Mouse (Mus musculus) CH12.LX (cell line): ENCODE results near the gene Sgtb. TPM values are rescaled to one million over a fixed set of nuclear protein-coding genes. Genes with fewer than 3 reads are reported as not detected.

Source experiments
- DNase-seq: peaks from one replicate; pipeline ENCODE4 v3.0.0-alpha.2; 2013; ENCODE audit errors: extremely low read depth
- H3K27ac ChIP-seq: 2 replicates; pipeline ENCODE4 v1.5.1; 2012; ENCODE audit warnings: low read depth, mild to moderate bottlenecking, control low read depth, moderate library complexity; ENCODE audit not compliant: insufficient read depth
- H3K27me3 ChIP-seq: replicated peaks from 2 replicates; pipeline ENCODE3; 2012; ENCODE audit warnings: inconsistent platforms
- H3K36me3 ChIP-seq, 2 experiments: replicated peaks in 1 of 2; 2 replicates each; pipeline versions ENCODE3 to v1.6.1; 2012; ENCODE audit warnings: inconsistent platforms in 1 of 2, low read length in 1 of 2, mild to moderate bottlenecking in 1 of 2, mixed read lengths in 1 of 2, moderate library complexity in 1 of 2; ENCODE audit not compliant: control insufficient read depth in 1 of 2, insufficient read depth in 1 of 2
- H3K4me1 ChIP-seq, 2 experiments: 2 replicates each; pipeline ENCODE4 v1.6.1; 2012; ENCODE audit warnings: inconsistent platforms in 1 of 2, moderate library complexity in 1 of 2; ENCODE audit not compliant: insufficient read depth in 2 of 2, control insufficient read depth in 1 of 2
- H3K4me2 ChIP-seq: 2 replicates; pipeline ENCODE4 v1.6.1; 2012; ENCODE audit warnings: low read depth, mild to moderate bottlenecking, control low read depth; ENCODE audit not compliant: poor library complexity, insufficient read depth, severe bottlenecking
- H3K4me3 ChIP-seq, 3 experiments: fragments of 150-350 bp in 1 of 3; sonication (generic) in 1 of 3; replicated peaks in 1 of 3; 2 replicates each; pipeline versions ENCODE3 to v1.5.1; 2011 to 2012; ENCODE audit warnings: low read depth in 2 of 3, low read length in 2 of 3, mild to moderate bottlenecking in 2 of 3, moderate library complexity in 2 of 3, control low read depth in 1 of 3, improper control_type of control experiment in 1 of 3, inconsistent platforms in 1 of 3, mixed read lengths in 1 of 3; ENCODE audit not compliant: poor library complexity in 1 of 3
- H3K79me2 ChIP-seq: replicated peaks from 2 replicates; pipeline ENCODE4 v1.6.1; 2012; ENCODE audit warnings: mild to moderate bottlenecking, moderate library complexity; ENCODE audit not compliant: control insufficient read depth, poor library complexity, insufficient read depth, severe bottlenecking; ENCODE audit errors: extremely low read depth
- H3K9ac ChIP-seq: 2 replicates; pipeline ENCODE4 v1.6.1; 2012; ENCODE audit warnings: low read depth, mild to moderate bottlenecking, control low read depth, moderate library complexity; ENCODE audit not compliant: insufficient read depth
- H3K9me3 ChIP-seq: replicated peaks from 2 replicates; pipeline ENCODE3; 2012; ENCODE audit warnings: low read length, inconsistent platforms, mixed read lengths
- BHLHE40 ChIP-seq: IDR thresholded peaks from 2 replicates; pipeline ENCODE4 v1.6.1; 2011; ENCODE audit warnings: mild to moderate bottlenecking, low read depth, low read length, improper control_type of control experiment
- CHD1 ChIP-seq: IDR thresholded peaks from 2 replicates; pipeline ENCODE4 v1.6.1; 2012; ENCODE audit warnings: low read depth, low read length, improper control_type of control experiment, inconsistent platforms
- CHD2 ChIP-seq: IDR thresholded peaks from 2 replicates; pipeline ENCODE4 v1.6.1; 2011; ENCODE audit warnings: low read length, improper control_type of control experiment
- CTCF ChIP-seq, 2 experiments: IDR thresholded peaks in 1 of 2; conservative IDR thresholded peaks in 1 of 2; 2 replicates each; pipeline ENCODE4 v1.5.1; 2011 to 2012; ENCODE audit warnings: low read depth in 2 of 2, low read length in 2 of 2, improper control_type of control experiment in 1 of 2, inconsistent platforms in 1 of 2, mild to moderate bottlenecking in 1 of 2, moderate library complexity in 1 of 2
- E2F4 ChIP-seq: IDR thresholded peaks from 2 replicates; pipeline ENCODE4 v1.6.1; 2011; ENCODE audit warnings: low read depth, low read length, improper control_type of control experiment; ENCODE audit not compliant: insufficient replicate concordance
- ELF1 ChIP-seq: IDR thresholded peaks from 2 replicates; pipeline ENCODE4 v1.6.1; 2014; ENCODE audit warnings: low read depth, mild to moderate bottlenecking, inconsistent platforms, low read length, improper control_type of control experiment
- EP300 ChIP-seq: IDR thresholded peaks from 2 replicates; pipeline ENCODE4 v1.6.1; 2011; ENCODE audit warnings: low read length, improper control_type of control experiment
- GABPA ChIP-seq: IDR thresholded peaks from 2 replicates; pipeline ENCODE4 v1.6.1; 2012; ENCODE audit warnings: low read depth, low read length, improper control_type of control experiment, inconsistent platforms; ENCODE audit not compliant: insufficient replicate concordance
- IRF4 ChIP-seq: IDR thresholded peaks from 2 replicates; pipeline ENCODE4 v1.6.1; 2014; ENCODE audit warnings: low read depth, mild to moderate bottlenecking, inconsistent platforms, low read length, improper control_type of control experiment
- JUN ChIP-seq: IDR thresholded peaks from 2 replicates; pipeline ENCODE4 v1.6.1; 2011; ENCODE audit warnings: low read depth, mild to moderate bottlenecking, low read length, improper control_type of control experiment, moderate library complexity; ENCODE audit not compliant: insufficient read depth
- JUND ChIP-seq: conservative IDR thresholded peaks from 2 replicates; pipeline ENCODE4 v1.6.1; 2011; ENCODE audit warnings: low read depth, low read length, improper control_type of control experiment
- MAFK ChIP-seq: IDR thresholded peaks from 2 replicates; pipeline ENCODE4 v1.6.1; 2011; ENCODE audit warnings: low read length, improper control_type of control experiment; ENCODE audit not compliant: insufficient replicate concordance
- MAX ChIP-seq: IDR thresholded peaks from 2 replicates; pipeline ENCODE4 v1.6.1; 2011; ENCODE audit warnings: low read length, improper control_type of control experiment
- MAZ ChIP-seq: IDR thresholded peaks from 2 replicates; pipeline ENCODE4 v1.6.1; 2012; ENCODE audit warnings: low read depth, mild to moderate bottlenecking, inconsistent platforms, low read length, improper control_type of control experiment, moderate library complexity
- MEF2A ChIP-seq: IDR thresholded peaks from 2 replicates; pipeline ENCODE4 v1.6.1; 2014; ENCODE audit warnings: low read depth, mild to moderate bottlenecking, inconsistent platforms, low read length, improper control_type of control experiment, borderline replicate concordance
- MXI1 ChIP-seq: IDR thresholded peaks from 2 replicates; pipeline ENCODE4 v1.6.1; 2011; ENCODE audit warnings: mild to moderate bottlenecking, low read depth, low read length, improper control_type of control experiment
- MYC ChIP-seq: IDR thresholded peaks from 2 replicates; pipeline ENCODE4 v1.6.1; 2011; ENCODE audit warnings: low read depth, mild to moderate bottlenecking, improper control_type of control experiment, low read length
- NELFE ChIP-seq: IDR thresholded peaks from 2 replicates; pipeline ENCODE4 v1.6.1; 2011; ENCODE audit warnings: low read depth, low read length, improper control_type of control experiment
- NRF1 ChIP-seq: IDR thresholded peaks from 2 replicates; pipeline ENCODE4 v1.6.1; 2014; ENCODE audit warnings: low read depth, mild to moderate bottlenecking, inconsistent platforms, low read length, improper control_type of control experiment, moderate library complexity
- PAX5 ChIP-seq: IDR thresholded peaks from 2 replicates; pipeline ENCODE4 v1.6.1; 2012; ENCODE audit warnings: low read length, inconsistent platforms, mixed read lengths
- POLR2A ChIP-seq: IDR thresholded peaks from 2 replicates; pipeline ENCODE4 v1.6.1; 2011; ENCODE audit warnings: low read depth, mild to moderate bottlenecking, improper control_type of control experiment, low read length
- POLR2AphosphoS2 ChIP-seq: IDR thresholded peaks from 2 replicates; pipeline ENCODE4 v1.6.1; 2011; ENCODE audit warnings: low read depth, low read length, improper control_type of control experiment
- RAD21 ChIP-seq: IDR thresholded peaks from 2 replicates; pipeline ENCODE4 v1.6.1; 2011; ENCODE audit warnings: low read depth, mild to moderate bottlenecking, low read length, improper control_type of control experiment, moderate library complexity
- RCOR1 ChIP-seq: conservative IDR thresholded peaks from 2 replicates; pipeline ENCODE4 v1.6.1; 2012; ENCODE audit warnings: low read depth, mild to moderate bottlenecking, inconsistent platforms, low read length, improper control_type of control experiment
- SIN3A ChIP-seq: IDR thresholded peaks from 2 replicates; pipeline ENCODE4 v1.6.1; 2012; ENCODE audit warnings: low read length, improper control_type of control experiment, inconsistent platforms
- SMC3 ChIP-seq: IDR thresholded peaks from 2 replicates; pipeline ENCODE4 v1.6.1; 2011; ENCODE audit warnings: low read depth, low read length, improper control_type of control experiment
- TBP ChIP-seq: conservative IDR thresholded peaks from 2 replicates; pipeline ENCODE4 v1.6.1; 2011; ENCODE audit warnings: low read depth, low read length, improper control_type of control experiment
- TCF12 ChIP-seq: IDR thresholded peaks from 2 replicates; pipeline ENCODE4 v1.6.1; 2014; ENCODE audit warnings: low read depth, mild to moderate bottlenecking, inconsistent platforms, low read length, improper control_type of control experiment
- UBTF ChIP-seq: IDR thresholded peaks from 2 replicates; pipeline ENCODE4 v1.6.1; 2012; ENCODE audit warnings: low read depth, mild to moderate bottlenecking, inconsistent platforms, low read length, improper control_type of control experiment, moderate library complexity
- USF1 ChIP-seq: IDR thresholded peaks from 2 replicates; pipeline ENCODE4 v1.6.1; 2014; ENCODE audit warnings: low read depth, mild to moderate bottlenecking, inconsistent platforms, low read length, improper control_type of control experiment
- ZC3H11A ChIP-seq: IDR thresholded peaks from 2 replicates; pipeline ENCODE4 v1.6.1; 2012; ENCODE audit warnings: low read depth, mild to moderate bottlenecking, inconsistent platforms, low read length, improper control_type of control experiment
- ZKSCAN1 ChIP-seq: IDR thresholded peaks from 2 replicates; pipeline ENCODE4 v1.6.1; 2012; ENCODE audit warnings: low read depth, inconsistent platforms, low read length, improper control_type of control experiment, borderline replicate concordance
- ZMIZ1 ChIP-seq: IDR thresholded peaks from 2 replicates; pipeline ENCODE4 v1.6.1; 2012; ENCODE audit warnings: low read depth, mild to moderate bottlenecking, inconsistent platforms, low read length, improper control_type of control experiment
- ZNF384 ChIP-seq: IDR thresholded peaks from 2 replicates; pipeline ENCODE4 v1.6.1; 2012; ENCODE audit warnings: low read depth, low read length, improper control_type of control experiment, inconsistent platforms
- dilution Hi-C: fragments of 300-500 bp; cut with MboI; formaldehyde crosslinking; loops from 2 replicates; pipeline ENCODE4 v1.14.3; 2020; ENCODE audit warnings: low sequenced_read_pairs; ENCODE audit not compliant: extremely low pct_unique_long_range_greater_than_20kb, extremely low pct_ligation_motif_present
- in situ Hi-C: fragments of 300-500 bp; cut with MboI; formaldehyde crosslinking; loops from 3 replicates; pipeline ENCODE4 v1.14.3; 2019; ENCODE audit warnings: low sequenced_read_pairs, low pct_ligation_motif_present, low pct_unique_long_range_greater_than_20kb, mixed read lengths
- polyA plus RNA-seq: library from polyadenylated mRNA; unstranded; fragments of >175 nt; gene quantifications from 2 replicates; pipeline ENCODE4 v1.2.1, GENCODE M21; 2012; ENCODE audit warnings: low read depth; ENCODE audit not compliant: insufficient read length
- total RNA-seq, 2 experiments: library from RNA; depleted of rRNA; stranded (reverse); fragments of 300-350 nt in 1 of 2; fragments of >200 nt in 1 of 2; gene quantifications; 2 replicates each; pipeline ENCODE4 v1.2.3; 2012 to 2014

The Sgtb gene
- total and polyA plus RNA-seq, 3 experiments: 3.1 to 5.0 (median 3.5) TPM

DNA sequence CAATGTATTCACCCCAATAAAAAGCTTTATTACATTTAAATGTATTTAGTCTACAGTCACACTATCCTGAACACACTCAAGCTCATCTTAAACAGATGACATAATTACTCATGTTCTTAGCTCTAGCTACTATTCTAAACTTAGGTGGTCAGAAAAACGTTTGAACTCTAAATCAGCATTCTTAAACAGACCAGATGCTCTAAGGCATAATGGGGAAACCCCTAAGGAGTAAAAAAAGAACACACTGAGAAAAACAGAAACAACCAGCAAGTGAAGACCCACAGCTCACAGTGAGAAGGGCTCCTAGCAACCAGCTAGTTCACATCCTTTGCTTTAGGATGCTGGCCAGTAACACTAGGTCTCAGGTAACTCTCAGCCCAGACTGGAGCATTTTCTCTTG lies 17.8 kb upstream of the Sgtb start (continued):
- TF ChIP-seq JUN (peak; percentile 74), MAZ (no peak), POLR2A (peak; percentile 27; the same call in 1 of the 2 replicates), TCF12 (peak; percentile 78), ZNF384 (peak; percentile 75), MAFK (peak; percentile 69; the same call in 1 of the 2 replicates), MYC (peak; percentile 37; the same call in 1 of the 2 replicates)
- TF ChIP-seq, all 38 proteins: peak for 14

DNA sequence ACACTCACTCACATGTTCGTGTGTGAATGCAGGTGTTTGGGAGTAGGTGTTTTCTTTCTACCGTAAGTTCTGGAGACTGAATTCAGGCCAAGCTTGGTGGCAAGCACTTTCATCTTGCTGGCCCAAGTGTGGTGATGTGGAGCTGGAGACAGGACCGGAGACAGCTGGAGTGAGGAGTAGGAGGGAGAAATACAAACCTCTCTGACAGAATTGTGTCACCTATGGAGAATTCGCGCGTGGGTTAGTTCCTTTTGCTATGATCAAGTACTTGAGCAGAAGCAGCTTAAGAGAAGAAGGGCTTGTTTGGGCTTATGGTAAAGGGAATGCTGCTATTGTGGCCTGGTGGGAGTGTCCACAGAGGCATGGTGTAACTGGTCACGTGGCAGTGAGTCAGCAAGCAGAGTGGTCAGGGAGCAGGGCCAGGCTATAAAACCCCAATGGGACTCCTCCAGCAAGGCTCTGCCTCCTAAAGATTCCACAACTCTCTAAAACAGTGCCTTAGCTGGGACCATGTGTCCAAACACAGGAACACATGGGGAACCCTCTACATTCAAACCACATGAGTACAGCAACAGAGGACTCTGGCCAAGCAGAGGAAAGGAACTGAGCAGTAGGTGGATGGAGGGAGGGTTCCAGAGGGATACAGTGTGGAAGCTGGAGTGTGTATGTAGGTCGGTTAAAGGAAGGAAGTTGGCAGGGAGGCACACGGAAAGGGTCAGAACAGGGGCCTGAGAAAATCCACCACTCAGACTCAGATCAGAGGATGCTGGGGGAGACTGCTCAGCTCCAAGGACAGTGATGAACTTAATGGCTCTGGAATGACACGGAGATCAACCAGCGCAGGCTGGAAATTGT lies 14.8 kb upstream of the Sgtb start:
- DNase-seq: no peak
- Histone ChIP-seq H3K27me3 (no peaks in the 10 kb centered on the region), H3K4me3 (no peak overlapping the region), H3K9me3 (no peaks in the 10 kb centered on the region), H3K9ac (no peak overlapping the region), H3K79me2 (peaks cover 22% of the 10 kb centered on the region), H3K4me1 (peaks cover 41 to 89% of the 10 kb centered on the region in 2 experiments), H3K4me2 (no peak overlapping the region), H3K27ac (peak overlapping the region; percentile 43; the same call in 1 of the 2 replicates), H3K36me3 (peaks cover 0 to 28% of the 10 kb centered on the region in 2 experiments)
- dilution Hi-C loops: no loop called here
- in situ Hi-C loops: loop anchor here (25.0 kb wide), 1 partner anchor 332 kb away; the partner anchor contains the start of gene Srek1
- TF ChIP-seq TBP (0 out of 2 replicates have a peak, but pooled peaks have one; percentile 24), BHLHE40 (peak; percentile 69), GABPA (no peak), CHD1 (no peak), POLR2AphosphoS2 (no peak), UBTF (no peak), USF1 (peak; percentile 79), MAFK (no peak), MEF2A (no peak), ELF1 (no peak), SMC3 (no peak), NELFE (no peak), SIN3A (no peak), CHD2 (no peak), JUN (no peak), NRF1 (no peak), ZMIZ1 (no peak), ZC3H11A (no peak), ZNF384 (no peak), MAX (peak; percentile 74; the same call in 1 of the 2 replicates), E2F4 (no peak), MYC (peak; percentile 42; the same call in 1 of the 2 replicates), ZKSCAN1 (no peak), JUND (no peak), PAX5 (no peak), POLR2A (no peak), EP300 (no peak), TCF12 (0 out of 2 replicates have a peak, but pooled peaks have one; percentile 22), IRF4 (no peak), RCOR1 (no peak), RAD21 (no peak), MXI1 (peak; percentile 35; the same call in 1 of the 2 replicates), CTCF (conservative IDR thresholded peaks at IDR 0.05 in 1 of 2, IDR thresholded peaks at IDR 0.05 in 1 of 2; ENCODE audit: low read depth in 2 of 2, low read length in 2 of 2) (no peak)
